Mouse (Mus musculus): ENCODE results near the gene Inpp4a. TPM values are rescaled to one million over a fixed set of nuclear protein-coding genes. Genes with fewer than 3 reads are reported as not detected.

The Inpp4a gene
- polyA plus RNA-seq, 1 experiment from 2014 or later: 14.1 TPM

DNA sequence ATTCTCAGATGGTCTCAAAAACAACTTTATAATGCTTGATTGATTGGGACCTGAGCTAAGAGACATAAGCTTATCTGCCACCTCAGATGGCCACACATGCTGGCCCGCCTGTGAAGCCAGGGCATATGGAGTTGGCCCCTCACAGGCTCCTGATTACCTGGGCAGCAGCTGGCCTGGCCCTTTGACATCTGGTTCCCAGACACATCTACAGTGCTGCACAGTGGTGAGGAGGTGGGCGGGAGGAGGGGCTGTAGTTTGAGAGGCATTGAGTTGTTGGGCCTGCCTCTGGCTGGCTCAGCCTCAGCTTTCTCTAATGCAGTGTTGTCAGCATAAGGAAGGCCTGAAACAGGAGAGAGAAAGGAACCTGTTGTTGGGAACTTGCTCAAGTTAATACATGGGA lies 77.1 kb downstream of the Inpp4a start:
- Histone ChIP-seq H3K27ac (ENCODE audit: low read depth) (no peak overlapping the region), H3K4me1 (replicated peaks; ENCODE audit: control insufficient read depth, insufficient read depth, low read length) (no peaks in the 10 kb centered on the region), H3K9ac (ENCODE audit: low read length) (no peak overlapping the region), H3K9me3 (ENCODE audit: control insufficient read depth, low read length) (no peaks in the 10 kb centered on the region), H3K4me2 (ENCODE audit: low read length) (no peak overlapping the region), H3K27me3 (replicated peaks; ENCODE audit: control insufficient read depth, insufficient read depth, low read length) (no peaks in the 10 kb centered on the region), H3K36me3 (ENCODE audit: control insufficient read depth, insufficient read depth, low read length) (0 out of 2 replicates have a peak, but pooled peaks cover 9% of the 10 kb centered on the region), H3K4me3 (ENCODE audit: low read depth, low read length) (no peak overlapping the region)
- ATAC-seq (replicated peaks; ENCODE audit: low FRiP score, low TSS enrichment, low read depth) (no peak), DNase-seq (ENCODE audit: low spot score) (no peak)
- 88% methylated on average over 2 of the region's 2 CpGs for WGBS

GRCm38 (mm10) chr1:37378095-37378494 lies 78.4 kb downstream of the Inpp4a start:
- WGBS: 84% methylated on average over 5 of the region's 5 CpGs
- H3K9me3 ChIP-seq (ENCODE audit: control insufficient read depth, low read length): no peaks in the 10 kb centered on the region
- no peaks in the 10 kb centered on the region for H3K4me1 ChIP-seq (replicated peaks; ENCODE audit: control insufficient read depth, insufficient read depth, low read length)
- no peak overlapping the region for H3K9ac ChIP-seq (ENCODE audit: low read length)
- DNase-seq (ENCODE audit: low spot score) (no peak), ATAC-seq (replicated peaks; ENCODE audit: low FRiP score, low TSS enrichment, low read depth) (no peak)
- no peak overlapping the region for H3K27ac ChIP-seq (ENCODE audit: low read depth)
- H3K4me3 ChIP-seq (ENCODE audit: low read depth, low read length): no peak overlapping the region
- H3K4me2 ChIP-seq (ENCODE audit: low read length): no peak overlapping the region
- H3K36me3 ChIP-seq (ENCODE audit: control insufficient read depth, insufficient read depth, low read length): 0 out of 2 replicates have a peak, but pooled peaks cover 9% of the 10 kb centered on the region
- no peaks in the 10 kb centered on the region for H3K27me3 ChIP-seq (replicated peaks; ENCODE audit: control insufficient read depth, insufficient read depth, low read length)

GRCm38 (mm10) chr1:37379536-37379935 lies 79.9 kb downstream of the Inpp4a start:
- Histone ChIP-seq H3K36me3 (ENCODE audit: control insufficient read depth, insufficient read depth, low read length) (0 out of 2 replicates have a peak, but pooled peaks cover 9% of the 10 kb centered on the region), H3K27me3 (replicated peaks; ENCODE audit: control insufficient read depth, insufficient read depth, low read length) (no peaks in the 10 kb centered on the region), H3K4me1 (replicated peaks; ENCODE audit: control insufficient read depth, insufficient read depth, low read length) (no peaks in the 10 kb centered on the region), H3K4me2 (ENCODE audit: low read length) (no peak overlapping the region), H3K9ac (ENCODE audit: low read length) (no peak overlapping the region), H3K9me3 (ENCODE audit: control insufficient read depth, low read length) (no peaks in the 10 kb centered on the region), H3K4me3 (ENCODE audit: low read depth, low read length) (no peak overlapping the region), H3K27ac (ENCODE audit: low read depth) (no peak overlapping the region)
- WGBS: 46% methylated on average over 4 of the region's 4 CpGs
- ATAC-seq (replicated peaks; ENCODE audit: low FRiP score, low TSS enrichment, low read depth) (no peak), DNase-seq (ENCODE audit: low spot score) (no peak)

DNA sequence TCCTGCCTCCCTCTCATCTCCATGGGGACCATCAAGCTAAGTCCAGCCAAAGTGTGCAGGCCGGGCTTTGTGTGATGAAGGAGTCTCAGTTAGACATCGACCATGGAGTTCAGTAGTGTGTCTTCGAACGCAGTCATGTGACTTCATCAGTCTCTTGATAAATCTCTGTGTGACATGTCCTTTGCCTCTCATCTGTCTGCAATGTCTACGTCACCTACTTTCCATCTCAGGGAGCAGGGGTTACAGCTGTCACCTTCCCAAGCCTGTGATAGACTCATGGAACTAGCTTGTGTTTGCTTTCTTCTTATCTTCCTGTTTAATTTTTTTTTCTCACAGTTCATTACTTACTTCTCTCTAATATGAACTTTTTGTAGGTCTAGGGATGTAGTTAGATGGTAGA lies 81.2 kb downstream of the Inpp4a start:
- ATAC-seq (replicated peaks; ENCODE audit: low FRiP score, low TSS enrichment, low read depth): no peak

DNA sequence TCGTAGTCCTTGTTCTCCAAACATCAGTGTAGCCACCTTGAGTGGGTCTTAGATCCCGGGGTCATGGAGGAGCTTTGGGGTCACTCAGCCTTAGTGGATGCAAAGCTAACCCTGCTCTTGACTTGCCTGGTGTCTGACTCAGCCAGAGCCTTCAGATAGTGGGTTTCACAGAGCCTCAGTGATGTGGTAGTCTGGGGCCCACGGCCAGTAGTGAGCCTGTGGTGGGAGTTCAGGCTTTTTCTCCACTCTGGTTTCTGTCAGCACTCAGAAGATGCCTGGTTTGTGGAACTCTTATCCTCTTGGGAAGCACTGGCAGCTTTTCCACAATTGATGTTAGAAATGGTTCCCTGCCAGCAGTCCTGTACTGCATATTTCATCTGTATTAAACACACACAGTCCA lies 84.6 kb downstream of the Inpp4a start:
- no peak overlapping the region for H3K27ac ChIP-seq (ENCODE audit: low read depth)
- WGBS: 73% methylated on average over 3 of the region's 3 CpGs
- H3K36me3 ChIP-seq (ENCODE audit: control insufficient read depth, insufficient read depth, low read length): 0 out of 2 replicates have a peak, but pooled peaks cover 9% of the 10 kb centered on the region
- H3K4me1 ChIP-seq (replicated peaks; ENCODE audit: control insufficient read depth, insufficient read depth, low read length): no peaks in the 10 kb centered on the region
- ATAC-seq (replicated peaks; ENCODE audit: low FRiP score, low TSS enrichment, low read depth) (no peak), DNase-seq (ENCODE audit: low spot score) (no peak)
- no peaks in the 10 kb centered on the region for H3K9me3 ChIP-seq (ENCODE audit: control insufficient read depth, low read length)
- H3K4me3 ChIP-seq (ENCODE audit: low read depth, low read length): no peak overlapping the region
- no peaks in the 10 kb centered on the region for H3K27me3 ChIP-seq (replicated peaks; ENCODE audit: control insufficient read depth, insufficient read depth, low read length)
- no peak overlapping the region for H3K9ac ChIP-seq (ENCODE audit: low read length)
- H3K4me2 ChIP-seq (ENCODE audit: low read length): no peak overlapping the region

More for the DNA sequence above, 81.2 kb downstream of the Inpp4a start:
- Histone ChIP-seq H3K27ac (ENCODE audit: low read depth) (no peak overlapping the region), H3K4me2 (ENCODE audit: low read length) (no peak overlapping the region), H3K4me1 (replicated peaks; ENCODE audit: control insufficient read depth, insufficient read depth, low read length) (no peaks in the 10 kb centered on the region), H3K9ac (ENCODE audit: low read length) (no peak overlapping the region), H3K9me3 (ENCODE audit: control insufficient read depth, low read length) (no peaks in the 10 kb centered on the region), H3K4me3 (ENCODE audit: low read depth, low read length) (no peak overlapping the region), H3K27me3 (replicated peaks; ENCODE audit: control insufficient read depth, insufficient read depth, low read length) (no peaks in the 10 kb centered on the region), H3K36me3 (ENCODE audit: control insufficient read depth, insufficient read depth, low read length) (0 out of 2 replicates have a peak, but pooled peaks cover 9% of the 10 kb centered on the region)
- no peak for DNase-seq (ENCODE audit: low spot score)
- WGBS: 89% methylated on average over 5 of the region's 5 CpGs

GRCm38 (mm10) chr1:37386448-37386971 lies 86.8 kb downstream of the Inpp4a start:
- DNase-seq (ENCODE audit: low spot score): no peak
- no peak overlapping the region for H3K4me2 ChIP-seq (ENCODE audit: low read length)
- H3K9me3 ChIP-seq (ENCODE audit: control insufficient read depth, low read length): no peaks in the 10 kb centered on the region
- 72% methylated on average over 7 of the region's 7 CpGs for WGBS
- H3K4me1 ChIP-seq (replicated peaks; ENCODE audit: control insufficient read depth, insufficient read depth, low read length): no peaks in the 10 kb centered on the region
- H3K36me3 ChIP-seq (ENCODE audit: control insufficient read depth, insufficient read depth, low read length): no peaks in the 10 kb centered on the region
- no peaks in the 10 kb centered on the region for H3K27me3 ChIP-seq (replicated peaks; ENCODE audit: control insufficient read depth, insufficient read depth, low read length)
- no peak overlapping the region for H3K9ac ChIP-seq (ENCODE audit: low read length)
- no peak overlapping the region for H3K27ac ChIP-seq (ENCODE audit: low read depth)
- ATAC-seq (replicated peaks; ENCODE audit: low FRiP score, low TSS enrichment, low read depth): no peak
- H3K4me3 ChIP-seq (ENCODE audit: low read depth, low read length): no peak overlapping the region

DNA sequence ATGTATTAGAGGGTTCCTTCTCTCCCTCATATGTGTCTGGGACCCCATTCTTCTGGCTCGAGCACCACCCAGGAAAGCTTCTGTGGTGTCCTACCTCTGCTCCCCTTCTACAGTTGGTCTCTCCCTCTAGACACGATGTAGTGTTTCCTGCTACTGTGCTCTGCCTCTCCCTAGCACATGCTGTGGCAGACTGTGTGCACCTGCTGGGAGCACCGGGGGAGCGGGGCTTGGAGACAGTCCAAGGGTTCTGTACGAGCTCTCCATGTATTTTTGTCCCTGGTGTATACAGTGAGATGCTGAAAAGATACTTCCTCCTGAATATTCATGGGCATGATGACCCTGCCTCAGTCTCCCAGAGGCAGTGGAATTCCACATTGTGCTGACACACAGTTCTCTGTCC lies 93.5 kb downstream of the Inpp4a start:
- no peaks in the 10 kb centered on the region for H3K27me3 ChIP-seq (replicated peaks; ENCODE audit: control insufficient read depth, insufficient read depth, low read length)
- H3K9ac ChIP-seq (ENCODE audit: low read length): no peak overlapping the region
- H3K4me2 ChIP-seq (ENCODE audit: low read length): no peak overlapping the region
- H3K9me3 ChIP-seq (ENCODE audit: control insufficient read depth, low read length): no peaks in the 10 kb centered on the region
- 84% methylated on average over 5 of the region's 5 CpGs for WGBS
- no peak overlapping the region for H3K27ac ChIP-seq (ENCODE audit: low read depth)
- ATAC-seq (replicated peaks; ENCODE audit: low FRiP score, low TSS enrichment, low read depth) (no peak), DNase-seq (ENCODE audit: low spot score) (no peak)
- no peak overlapping the region for H3K4me3 ChIP-seq (ENCODE audit: low read depth, low read length)
- H3K36me3 ChIP-seq (ENCODE audit: control insufficient read depth, insufficient read depth, low read length): peaks cover 6% of the 10 kb centered on the region; the same call in 1 of the 2 replicates
- no peaks in the 10 kb centered on the region for H3K4me1 ChIP-seq (replicated peaks; ENCODE audit: control insufficient read depth, insufficient read depth, low read length)

- no peak for ATAC-seq (replicated peaks; ENCODE audit: low FRiP score, low TSS enrichment, low read depth)
- Histone ChIP-seq H3K27ac (ENCODE audit: low read depth) (no peak overlapping the region), H3K4me2 (ENCODE audit: low read length) (no peak overlapping the region), H3K4me3 (ENCODE audit: low read depth, low read length) (no peak overlapping the region), H3K36me3 (ENCODE audit: control insufficient read depth, insufficient read depth, low read length) (peaks cover 6% of the 10 kb centered on the region; the same call in 1 of the 2 replicates), H3K9ac (ENCODE audit: low read length) (no peak overlapping the region), H3K4me1 (replicated peaks; ENCODE audit: control insufficient read depth, insufficient read depth, low read length) (peaks cover 14% of the 10 kb centered on the region), H3K9me3 (ENCODE audit: control insufficient read depth, low read length) (no peaks in the 10 kb centered on the region), H3K27me3 (replicated peaks; ENCODE audit: control insufficient read depth, insufficient read depth, low read length) (no peaks in the 10 kb centered on the region)
- WGBS: 76% methylated on average over 1 of the region's 1 CpGs
- no peak for DNase-seq (ENCODE audit: low spot score)
Observed at GRCm38 (mm10) chr1:37396481-37396880, 96.8 kb downstream of the Inpp4a start.

- H3K4me3 ChIP-seq (ENCODE audit: low read depth, low read length): no peak overlapping the region
- no peak overlapping the region for H3K27ac ChIP-seq (ENCODE audit: low read depth)
- H3K9ac ChIP-seq (ENCODE audit: low read length): no peak overlapping the region
- peaks cover 14% of the 10 kb centered on the region for H3K4me1 ChIP-seq (replicated peaks; ENCODE audit: control insufficient read depth, insufficient read depth, low read length)
- H3K9me3 ChIP-seq (ENCODE audit: control insufficient read depth, low read length): no peaks in the 10 kb centered on the region
- DNase-seq (ENCODE audit: low spot score): peak; percentile 59
- WGBS: 25% methylated on average over 3 of the region's 3 CpGs
- H3K4me2 ChIP-seq (ENCODE audit: low read length): no peak overlapping the region
- peak; percentile 75 for ATAC-seq (replicated peaks; ENCODE audit: low FRiP score, low TSS enrichment, low read depth)
- no peaks in the 10 kb centered on the region; the same call in 1 of the 2 replicates for H3K36me3 ChIP-seq (ENCODE audit: control insufficient read depth, insufficient read depth, low read length)
- H3K27me3 ChIP-seq (replicated peaks; ENCODE audit: control insufficient read depth, insufficient read depth, low read length): no peaks in the 10 kb centered on the region
Observed at GRCm38 (mm10) chr1:37398961-37399360, 99.3 kb downstream of the Inpp4a start.
